Mouse (Mus musculus): ENCODE results near the gene Ppox. TPM values are rescaled to one million over a fixed set of nuclear protein-coding genes. Genes with fewer than 3 reads are reported as not detected.

Ppox gene
- polyA plus RNA-seq, 1 experiment = 83.5 TPM

DNA sequence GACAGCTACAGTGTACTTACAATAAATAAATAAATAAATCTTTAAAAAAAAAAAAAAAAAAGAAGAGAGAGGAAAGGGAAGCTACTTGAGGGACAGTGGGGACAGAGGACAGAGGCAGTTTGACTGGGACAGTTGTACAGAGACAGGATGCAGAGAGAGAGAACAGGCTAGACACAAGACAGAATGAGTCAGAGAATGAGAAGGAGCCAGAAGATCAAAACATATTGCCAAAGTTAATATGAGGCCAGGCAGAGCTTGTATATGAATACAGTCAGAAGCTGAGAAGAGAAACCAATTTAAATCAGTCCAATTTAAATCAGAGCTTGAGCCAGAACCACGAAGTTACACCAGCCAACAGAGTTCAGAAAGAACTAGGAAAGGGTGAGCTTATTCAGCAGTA is 12.6 kb downstream of the Ppox start:
- DNase-seq (ENCODE audit: extremely low spot score in 1 of 2, low spot score in 1 of 2) = no peak

DNA sequence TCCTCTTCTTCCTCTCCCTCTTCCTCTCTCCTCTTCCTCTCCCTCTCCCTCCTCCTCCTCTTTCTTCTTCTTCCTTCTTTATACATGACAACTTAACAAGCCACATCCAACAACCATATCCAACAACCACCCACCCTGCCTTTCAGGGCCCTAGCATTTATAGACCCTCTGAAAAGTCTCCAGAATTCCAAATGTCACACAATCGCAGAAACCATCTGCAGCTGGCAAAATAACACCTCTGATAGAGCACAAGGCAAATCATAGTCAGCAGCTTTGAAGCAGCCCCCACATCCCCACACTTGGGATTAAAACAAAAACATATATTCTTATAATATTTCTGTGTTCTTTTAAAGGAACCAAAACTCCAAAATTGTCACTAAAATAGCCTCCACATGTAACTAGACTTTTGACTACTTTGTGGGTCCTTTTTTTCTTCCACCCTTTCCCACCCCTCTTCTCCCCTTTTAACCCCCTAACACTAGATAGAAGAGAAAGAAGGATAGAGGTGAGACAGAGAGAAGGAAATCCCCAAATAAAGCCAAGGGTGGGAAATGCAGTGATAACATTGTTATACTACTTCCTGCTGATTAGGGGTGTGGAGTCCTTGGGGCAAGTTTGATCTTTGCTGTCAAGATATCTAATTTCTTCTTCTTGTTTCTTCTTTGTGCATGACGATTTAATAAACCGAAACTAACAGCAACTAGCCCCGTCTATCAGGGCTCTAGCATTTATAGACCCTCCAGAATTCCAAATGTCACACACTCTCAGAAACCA is 14.8 kb downstream of the Ppox start:
- DNase-seq (ENCODE audit: extremely low spot score in 1 of 2, low spot score in 1 of 2) = peak in 1 of 2 experiments; percentile 61

DNA sequence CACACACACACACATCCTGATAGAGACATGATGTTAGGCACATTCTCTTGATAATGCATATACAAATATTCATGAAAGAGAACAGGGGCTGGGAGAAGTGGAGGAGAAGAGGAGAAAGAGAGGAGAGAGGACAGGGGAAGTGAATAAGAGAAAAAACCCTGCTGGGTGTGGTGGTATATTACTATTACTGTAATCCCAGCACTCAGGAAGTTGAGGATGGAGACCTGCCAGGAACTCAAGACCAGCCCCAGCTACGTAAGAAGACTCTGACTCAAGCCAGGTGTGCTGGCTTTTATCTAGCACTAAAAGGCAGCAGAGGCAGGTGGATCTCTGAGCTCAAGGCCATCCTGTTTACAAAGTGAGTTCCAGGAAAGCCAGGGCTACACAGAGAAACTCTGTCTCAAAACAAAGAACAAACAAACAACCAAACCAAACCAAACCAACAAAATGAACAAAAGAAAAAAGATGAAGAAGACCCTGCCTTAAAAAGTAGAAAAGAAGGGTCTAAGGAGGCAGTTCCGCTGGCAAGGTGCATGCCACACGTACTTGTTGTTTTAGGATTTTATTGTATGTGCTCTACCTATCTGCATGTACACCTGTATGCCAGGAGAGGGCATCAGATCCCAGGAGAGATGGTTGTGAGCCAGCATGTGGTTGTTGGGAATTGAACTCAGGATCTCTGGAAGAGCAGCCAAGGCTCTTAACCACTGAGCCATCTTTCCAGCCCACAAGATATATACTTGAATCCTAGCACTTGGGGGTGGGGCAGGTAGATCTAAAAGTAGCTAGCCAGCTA is 17.1 kb downstream of the Ppox start:
- no peak for DNase-seq (ENCODE audit: extremely low spot score in 1 of 2, low spot score in 1 of 2)

DNA sequence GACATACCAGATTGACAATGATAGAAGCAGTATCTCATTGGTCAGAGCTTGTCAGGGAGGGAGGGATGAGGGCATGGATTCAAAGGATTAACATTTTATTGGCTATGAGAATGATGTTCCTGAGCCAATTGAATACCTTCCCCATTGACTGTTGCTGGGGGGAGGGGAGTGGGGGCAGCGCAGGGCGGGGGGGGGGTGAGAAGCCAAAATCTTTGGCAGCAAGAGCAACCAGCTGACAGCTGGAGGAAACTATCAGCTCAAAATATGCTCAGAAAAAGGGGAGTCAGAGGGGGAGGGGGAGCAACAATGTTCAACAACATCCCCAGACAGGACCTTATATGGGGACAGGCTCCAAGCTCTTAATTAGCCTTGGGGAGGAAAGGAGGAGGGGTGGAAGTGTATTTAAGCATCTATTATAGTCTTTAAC is 17.8 kb downstream of the Ppox start:
- DNase-seq (ENCODE audit: extremely low spot score in 1 of 2, low spot score in 1 of 2) = peak in 1 of 2 experiments; percentile 66

DNA sequence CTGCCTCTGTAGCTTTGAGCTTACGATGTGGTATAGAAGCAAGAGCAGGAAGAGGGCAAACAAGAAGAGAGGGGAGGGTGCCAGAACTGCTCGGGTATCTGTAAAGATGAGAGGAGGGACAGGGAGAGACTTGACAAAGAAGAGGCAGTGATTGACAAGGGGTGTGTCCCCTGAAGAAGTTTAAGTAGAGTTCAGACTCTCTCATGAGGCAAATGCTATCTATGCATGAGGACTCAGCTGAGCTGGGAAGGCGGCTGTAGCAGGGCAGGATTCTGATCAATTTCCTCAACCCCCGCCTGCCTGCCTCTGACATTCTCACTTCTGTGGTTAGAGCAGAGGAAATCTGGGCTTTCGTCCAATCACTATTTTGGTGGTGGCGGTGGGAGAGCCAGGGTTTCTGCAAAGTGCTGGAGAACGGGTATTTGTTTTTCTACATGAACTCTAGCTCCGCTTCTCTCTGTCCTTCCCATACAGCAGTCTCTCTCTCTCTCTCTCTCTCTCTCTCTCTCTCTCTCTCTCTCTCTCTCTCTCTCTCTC is 18.3 kb downstream of the Ppox start:
- peak; percentile 91 to 95 for DNase-seq (ENCODE audit: extremely low spot score in 1 of 2, low spot score in 1 of 2)

DNA sequence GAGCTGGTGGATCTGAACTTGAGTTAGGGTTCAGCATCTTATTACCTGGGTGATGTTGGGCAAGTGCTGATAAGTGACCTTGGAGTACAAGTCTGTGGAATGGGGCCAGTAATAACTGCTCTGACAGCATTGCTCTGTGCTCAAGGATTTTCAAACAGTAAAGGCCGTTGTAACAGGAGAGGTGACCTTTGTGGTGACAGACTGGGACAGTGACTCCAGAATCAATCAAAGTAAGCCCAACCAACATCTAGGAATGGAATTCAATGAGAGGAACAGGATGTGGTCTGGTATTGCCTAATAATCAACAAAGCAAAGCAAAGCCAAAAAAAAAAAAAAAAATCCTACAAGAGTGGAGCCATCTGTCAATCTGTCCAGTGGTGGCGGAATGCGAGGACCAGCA is 20.7 kb downstream of the Ppox start:
- DNase-seq (ENCODE audit: extremely low spot score in 1 of 2, low spot score in 1 of 2) = no peak

DNA sequence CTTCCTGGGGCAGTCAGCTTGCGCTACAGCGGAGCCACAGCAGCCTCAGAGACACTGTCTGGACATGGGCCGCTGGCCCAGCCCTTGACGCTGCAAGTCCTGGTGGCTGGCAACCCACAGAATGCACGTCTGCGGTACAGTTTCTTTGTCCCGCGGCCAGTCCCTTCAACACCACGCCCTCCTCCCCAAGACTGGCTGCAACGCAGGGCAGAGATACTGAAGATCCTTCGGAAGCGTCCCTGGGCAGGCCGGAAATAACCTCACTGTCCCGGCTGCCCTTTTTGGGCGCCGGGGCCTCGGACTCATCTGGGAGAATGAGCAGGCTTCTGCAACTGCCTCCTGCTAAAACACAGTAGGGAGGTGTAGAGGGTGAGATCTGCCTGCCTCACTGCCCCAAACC is 22.1 kb downstream of the Ppox start:
- DNase-seq (ENCODE audit: extremely low spot score in 1 of 2, low spot score in 1 of 2) = no peak

DNA sequence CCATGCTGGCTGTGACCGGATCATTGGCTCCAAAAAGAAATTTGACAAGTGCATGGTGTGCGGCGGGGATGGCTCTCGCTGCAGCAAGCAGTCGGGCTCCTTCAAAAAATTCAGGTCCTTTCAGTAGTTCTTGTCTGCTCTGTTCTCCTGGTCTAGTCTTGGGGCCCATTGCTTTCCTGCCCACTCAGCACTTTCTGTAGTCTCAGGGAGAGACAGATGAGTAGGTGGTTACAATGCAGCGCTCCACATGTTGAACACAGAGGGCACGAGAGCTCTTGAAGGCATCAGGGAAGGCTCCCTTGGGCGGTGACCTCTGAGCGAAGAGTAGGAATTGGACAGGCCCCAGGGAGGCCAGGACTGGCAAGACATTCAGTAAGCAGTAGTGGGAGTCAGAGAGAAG is 23.2 kb downstream of the Ppox start:
- DNase-seq (ENCODE audit: extremely low spot score in 1 of 2, low spot score in 1 of 2) = no peak

DNA sequence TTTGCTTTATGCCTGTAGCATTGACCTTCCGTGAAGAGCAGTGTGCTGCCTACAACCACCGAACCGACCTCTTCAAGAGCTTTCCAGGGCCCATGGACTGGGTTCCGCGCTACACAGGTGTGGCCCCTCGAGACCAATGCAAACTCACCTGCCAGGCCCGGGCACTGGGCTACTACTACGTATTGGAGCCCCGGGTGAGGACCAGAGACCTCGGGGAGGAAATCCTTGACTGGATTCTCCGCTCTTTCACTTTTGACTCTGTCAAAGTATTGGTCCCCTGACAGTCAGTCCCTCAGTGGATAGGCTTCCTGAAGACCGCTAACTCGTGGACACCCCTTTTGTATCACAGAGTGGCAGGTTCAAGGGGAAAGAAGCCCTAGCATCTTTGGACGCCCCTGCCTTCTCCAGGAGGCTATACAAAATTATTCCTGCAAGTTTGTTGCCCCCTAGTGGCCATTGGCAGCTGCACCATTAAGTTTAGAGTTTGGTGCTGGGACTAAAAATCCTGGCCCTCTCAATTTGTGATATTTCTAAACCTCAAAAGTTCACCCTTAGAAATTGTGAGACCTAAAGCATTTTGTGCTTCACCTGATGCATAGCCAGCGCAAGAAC is 23.9 kb downstream of the Ppox start:
- DNase-seq (ENCODE audit: extremely low spot score in 1 of 2, low spot score in 1 of 2) = peak in 1 of 2 experiments; percentile 83

DNA sequence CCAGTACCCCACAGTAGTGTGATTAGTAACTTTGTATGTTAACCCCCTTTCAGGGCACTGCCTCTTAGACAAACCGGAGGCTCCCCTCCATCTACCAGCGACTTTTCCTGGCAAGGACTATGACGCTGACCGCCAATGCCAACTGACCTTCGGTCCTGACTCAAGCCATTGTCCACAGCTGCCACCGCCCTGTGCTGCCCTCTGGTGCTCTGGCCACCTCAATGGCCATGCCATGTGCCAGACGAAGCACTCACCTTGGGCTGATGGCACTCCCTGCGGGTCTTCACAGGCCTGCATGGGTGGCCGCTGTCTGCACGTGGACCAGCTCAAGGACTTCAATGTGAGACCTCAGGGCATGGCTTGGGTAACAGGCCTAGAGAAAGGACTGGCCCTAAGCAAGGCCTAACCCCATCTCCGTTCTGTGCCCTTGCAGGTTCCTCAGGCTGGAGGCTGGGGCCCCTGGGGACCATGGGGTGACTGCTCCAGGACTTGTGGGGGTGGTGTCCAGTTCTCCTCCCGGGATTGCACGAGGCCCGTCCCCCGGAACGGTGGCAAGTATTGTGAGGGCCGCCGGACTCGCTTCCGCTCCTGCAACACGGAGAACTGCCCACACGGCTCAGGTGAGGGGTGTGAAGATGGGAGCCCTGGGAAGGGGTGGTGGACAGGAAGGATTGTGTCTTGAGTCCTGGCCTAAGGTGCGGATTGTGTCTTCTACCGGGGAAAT is 24.7 kb downstream of the Ppox start:
- no peak for DNase-seq (ENCODE audit: extremely low spot score in 1 of 2, low spot score in 1 of 2)

DNA sequence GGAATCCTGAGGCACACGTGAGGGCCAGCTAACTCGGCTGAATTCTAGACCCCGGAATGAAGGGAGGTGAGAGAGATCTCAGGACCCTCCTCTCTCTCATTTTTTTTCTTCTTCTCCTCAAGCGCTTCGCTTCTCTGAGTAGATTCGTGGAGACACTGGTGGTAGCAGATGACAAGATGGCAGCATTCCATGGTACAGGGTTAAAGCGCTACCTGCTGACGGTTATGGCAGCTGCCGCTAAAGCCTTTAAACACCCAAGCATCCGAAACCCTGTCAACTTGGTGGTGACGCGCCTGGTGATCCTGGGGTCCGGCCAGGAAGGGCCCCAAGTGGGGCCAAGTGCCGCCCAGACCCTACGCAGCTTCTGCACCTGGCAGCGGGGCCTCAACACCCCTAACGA is 28.6 kb downstream of the Ppox start:
- DNase-seq (ENCODE audit: extremely low spot score in 1 of 2, low spot score in 1 of 2) = no peak

DNA sequence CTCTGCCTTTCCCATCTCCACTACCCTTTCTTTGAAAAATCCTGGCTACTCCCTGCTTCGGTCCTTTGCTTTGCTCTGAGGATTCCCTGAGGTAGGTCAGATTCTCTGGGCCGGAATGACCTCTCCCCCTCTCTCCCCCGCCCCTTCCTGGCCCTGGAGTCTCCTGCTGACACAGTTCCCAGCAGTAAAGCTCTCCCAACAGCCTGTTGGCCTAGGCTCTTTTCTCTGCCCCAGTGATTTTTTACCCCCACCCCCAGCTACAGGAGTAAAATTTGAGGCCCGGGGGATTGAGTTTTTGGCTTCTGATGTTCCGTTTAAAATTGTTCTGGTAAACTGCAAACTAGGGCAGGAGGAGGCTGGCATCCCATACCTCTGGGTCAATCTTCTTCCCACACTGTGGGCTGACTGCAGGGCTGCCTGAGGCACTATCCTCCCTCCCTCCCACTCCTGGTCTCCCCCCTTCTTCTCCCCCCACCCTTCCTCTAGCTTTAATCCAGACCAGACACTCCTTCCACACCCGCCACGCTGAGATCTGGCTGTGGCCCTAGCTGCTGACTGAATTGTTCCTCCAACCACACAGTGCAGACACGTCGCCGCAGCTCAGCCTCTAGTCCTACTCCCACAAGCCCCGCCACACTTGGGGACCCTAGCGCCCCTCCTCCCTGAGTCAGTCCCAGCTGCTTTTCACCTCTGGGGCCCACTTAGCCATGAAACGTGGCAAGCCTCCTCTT is 29.2 kb downstream of the Ppox start:
- no peak for DNase-seq (ENCODE audit: extremely low spot score in 1 of 2, low spot score in 1 of 2)

DNA sequence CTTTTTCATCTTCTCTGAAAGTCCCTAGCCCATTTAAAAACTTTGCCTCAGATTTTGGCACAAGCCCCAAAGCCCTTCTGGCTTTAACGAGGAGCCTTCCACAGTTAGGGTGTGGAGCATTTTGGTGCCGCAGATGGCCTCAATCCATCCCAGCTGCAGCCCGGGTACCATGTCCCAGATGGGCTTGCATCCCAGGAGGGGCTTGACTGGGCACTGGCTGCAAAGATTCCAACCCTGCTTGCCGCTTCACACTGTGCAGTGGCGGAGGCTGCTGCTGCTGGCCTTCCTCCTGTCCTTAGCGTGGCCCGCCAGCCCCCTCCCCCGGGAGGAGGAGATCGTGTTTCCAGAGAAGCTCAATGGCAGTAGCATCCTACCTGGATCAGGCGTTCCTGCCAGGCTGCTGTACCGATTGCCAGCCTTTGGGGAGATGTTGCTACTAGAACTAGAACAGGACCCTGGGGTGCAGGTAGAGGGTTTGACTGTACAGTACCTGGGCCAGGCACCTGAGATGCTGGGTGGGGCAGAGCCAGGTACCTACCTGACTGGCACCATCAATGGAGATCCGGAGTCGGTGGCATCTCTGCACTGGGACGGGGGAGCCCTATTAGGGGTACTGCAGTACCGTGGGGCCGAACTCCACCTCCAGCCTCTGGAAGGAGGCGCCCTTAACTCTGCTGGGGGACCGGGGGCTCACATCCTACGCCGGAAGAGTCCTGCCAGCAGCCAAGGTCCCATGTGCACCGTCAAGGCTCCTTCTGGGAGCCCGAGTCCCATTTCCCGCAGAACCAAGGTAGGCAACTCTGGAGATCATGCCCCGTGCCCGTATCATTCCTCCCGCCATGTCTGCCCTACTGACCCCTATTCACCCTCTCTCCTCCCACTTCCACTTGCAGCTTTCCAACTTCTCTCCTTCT is 30.0 kb downstream of the Ppox start, which contains the start of gene Ndufs2:
Gene Ndufs2 (minus strand): TSS at position 709 of the 914 bp plus-strand sequence.
- no peak for DNase-seq (ENCODE audit: extremely low spot score in 1 of 2, low spot score in 1 of 2)

DNA sequence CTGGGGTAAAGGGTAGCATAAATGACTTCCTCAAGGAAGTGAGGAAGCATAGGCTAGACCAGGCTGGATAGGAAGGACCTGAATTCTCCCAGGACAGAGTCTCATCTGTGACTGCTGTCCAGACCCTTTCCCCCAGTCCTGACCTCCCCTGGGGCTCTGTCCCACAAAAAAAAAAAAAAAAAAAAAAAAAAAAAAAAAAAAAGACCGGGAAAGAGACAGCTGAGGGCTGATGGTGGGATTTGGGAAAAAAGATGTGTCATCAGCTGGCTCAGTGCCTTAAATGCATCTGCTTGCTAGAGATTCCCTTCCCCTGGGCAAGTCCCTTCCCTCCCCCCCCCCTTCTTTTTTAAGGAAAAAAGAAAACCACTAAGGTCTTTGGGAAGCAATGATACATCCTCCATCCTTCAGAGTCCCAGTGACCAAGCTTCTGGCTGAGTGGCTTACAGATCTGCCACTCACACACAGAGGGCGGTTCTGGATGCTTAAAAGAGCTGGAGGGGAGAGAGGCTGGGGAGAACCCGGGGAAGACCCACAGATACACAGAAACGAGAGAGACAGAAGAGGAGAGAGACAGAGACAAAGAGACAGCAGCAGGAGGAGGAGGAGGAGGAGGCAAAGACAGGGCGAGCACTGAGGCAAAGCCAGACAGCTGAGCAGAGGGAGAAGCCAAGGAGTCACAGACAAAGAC is 30.9 kb downstream of the Ppox start, which contains the start of gene Adamts4:
Gene Adamts4 (plus strand): TSS at position 509 of the 688 bp plus-strand sequence.
- peak in 1 of 2 experiments; percentile 65 for DNase-seq (ENCODE audit: extremely low spot score in 1 of 2, low spot score in 1 of 2)

DNA sequence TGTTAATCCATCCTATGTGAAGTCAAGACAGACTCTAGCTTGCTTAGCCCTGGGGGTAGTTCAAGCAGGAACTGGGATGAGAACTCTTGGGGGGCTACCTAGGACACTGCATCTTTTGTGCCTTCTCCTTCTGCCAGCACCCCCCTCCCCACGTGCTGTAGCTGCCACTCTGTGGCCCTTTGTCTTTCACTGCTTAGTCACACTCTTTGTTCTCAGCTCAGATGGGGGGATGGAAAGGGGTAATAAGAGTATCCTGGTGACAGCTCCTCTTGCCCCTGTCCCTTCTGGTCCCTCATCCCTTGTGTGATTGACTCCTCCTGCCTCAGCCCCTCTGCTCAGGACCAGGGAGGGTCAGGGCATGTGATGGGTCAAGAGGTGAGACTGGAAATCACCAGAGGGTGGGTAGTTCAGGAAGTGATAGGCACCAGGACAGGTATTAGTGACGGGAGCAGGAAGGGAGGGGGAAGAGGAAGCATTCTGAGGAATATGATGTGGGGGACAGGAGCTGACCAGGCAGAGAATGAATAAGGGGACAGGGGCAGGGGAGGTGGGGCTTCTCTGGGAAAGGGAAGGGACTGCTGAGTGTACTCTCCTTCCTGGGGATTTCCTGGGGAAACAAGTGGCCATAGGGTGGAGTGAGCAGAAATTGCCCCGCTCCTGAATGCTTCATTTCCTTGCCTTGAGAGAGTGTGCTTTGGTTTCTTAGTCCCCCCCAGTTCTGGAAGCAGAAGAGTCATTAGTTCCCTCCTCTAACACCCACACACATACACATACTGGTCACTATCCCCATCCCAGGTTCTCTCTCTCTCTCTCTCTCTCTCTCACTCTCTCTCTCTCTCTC is 32.4 kb downstream of the Ppox start:
- peak in 1 of 2 experiments; percentile 27 for DNase-seq (ENCODE audit: extremely low spot score in 1 of 2, low spot score in 1 of 2)

DNA sequence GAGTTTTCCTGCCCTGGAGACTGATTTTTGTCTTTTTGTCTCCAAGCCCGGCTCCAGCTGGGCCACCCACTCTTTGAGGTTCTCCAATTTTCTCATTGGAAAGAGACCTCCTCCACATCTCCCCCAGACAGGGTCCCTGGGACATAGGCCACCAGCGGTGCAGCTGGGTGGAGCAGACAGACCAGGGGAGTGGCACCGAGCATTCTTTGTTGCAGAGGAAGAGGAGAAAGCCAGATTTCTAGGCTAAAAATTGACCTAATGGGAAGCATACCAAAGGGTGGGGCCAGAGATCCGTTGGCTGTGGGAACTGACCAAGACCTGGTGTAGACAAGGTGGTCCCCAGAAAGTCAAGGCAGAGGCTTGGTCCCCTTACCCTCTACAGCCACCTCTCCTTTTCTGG is 33.1 kb downstream of the Ppox start:
- DNase-seq (ENCODE audit: extremely low spot score in 1 of 2, low spot score in 1 of 2) = no peak

DNA sequence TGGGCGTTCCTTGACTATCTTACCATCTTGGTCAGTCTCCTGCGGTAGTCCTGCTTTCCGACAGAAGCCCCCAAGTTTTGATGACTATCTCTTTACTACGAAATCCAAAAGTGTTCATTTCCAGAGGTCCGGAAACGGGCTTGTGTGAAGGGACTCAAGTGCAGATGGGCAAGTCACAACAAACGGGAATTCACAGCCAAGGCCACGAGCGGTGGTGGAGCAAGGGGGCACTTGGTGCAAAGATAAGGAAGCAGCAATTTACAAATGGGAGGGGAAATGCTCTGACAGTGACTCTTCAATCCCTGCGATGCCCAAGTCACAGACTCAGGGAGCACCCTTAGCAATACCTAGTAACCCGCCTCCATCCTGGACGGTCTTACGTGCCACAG is 33.5 kb downstream of the Ppox start:
- no peak for DNase-seq (ENCODE audit: extremely low spot score in 1 of 2, low spot score in 1 of 2)
